Mouse (Mus musculus): Measurements from ENCODE around the gene Inha. TPM values are rescaled to one million over a fixed set of nuclear protein-coding genes. Genes with fewer than 3 reads are reported as not detected.

Gene Inha
- polyA plus RNA-seq, 1 experiment from 2014 or later, result 1.3 TPM

- no peak overlapping the region for H3K4me2 ChIP-seq
- ATAC-seq (ENCODE audit: low FRiP score) (no peak), DNase-seq (ENCODE audit: low spot score, missing footprints) (no peak)
- peaks cover 6% of the 10 kb centered on the region; the same call in 1 of the 2 replicates for H3K4me1 ChIP-seq (ENCODE audit: control insufficient read depth, insufficient read depth, low read length)
- H3K4me3 ChIP-seq (ENCODE audit: low read depth, low read length), result no peak overlapping the region
- H3K9me3 ChIP-seq (ENCODE audit: control insufficient read depth, low read length), result no peaks in the 10 kb centered on the region
- 0 out of 2 replicates have a peak, but pooled peaks cover 7% of the 10 kb centered on the region for H3K36me3 ChIP-seq (ENCODE audit: control insufficient read depth, insufficient read depth, low read length)
- no peaks in the 10 kb centered on the region for H3K27me3 ChIP-seq (ENCODE audit: control insufficient read depth, insufficient read depth, low read length)
- WGBS, result 77% methylated on average over 17 of the region's 17 CpGs
- H3K9ac ChIP-seq (ENCODE audit: low read length), result no peak overlapping the region
- no peak overlapping the region for H3K27ac ChIP-seq (ENCODE audit: low read depth, low read length)
Observed at GRCm38 (mm10) chr1:75469287-75469825, 37.5 kb upstream of the Inha start.

- Histone ChIP-seq H3K27me3 (ENCODE audit: control insufficient read depth, insufficient read depth, low read length) (no peaks in the 10 kb centered on the region; the same call in 1 of the 2 replicates), H3K36me3 (ENCODE audit: control insufficient read depth, insufficient read depth, low read length) (peaks cover 27% of the 10 kb centered on the region; the same call in 1 of the 2 replicates), H3K9me3 (ENCODE audit: control insufficient read depth, low read length) (no peaks in the 10 kb centered on the region), H3K4me3 (ENCODE audit: low read depth, low read length) (no peak overlapping the region), H3K27ac (ENCODE audit: low read depth, low read length) (no peak overlapping the region), H3K4me2 (no peak overlapping the region), H3K9ac (ENCODE audit: low read length) (no peak overlapping the region), H3K4me1 (ENCODE audit: control insufficient read depth, insufficient read depth, low read length) (peaks cover 22% of the 10 kb centered on the region)
- WGBS, result 93% methylated on average over 11 of the region's 11 CpGs
- ATAC-seq (ENCODE audit: low FRiP score), result no peak
- DNase-seq (ENCODE audit: low spot score, missing footprints), result no peak
Observed at GRCm38 (mm10) chr1:75476441-75476840, 30.4 kb upstream of the Inha start.

GRCm38 (mm10) chr1:75477264-75477965 lies 29.5 kb upstream of the Inha start:
- no peak overlapping the region for H3K9ac ChIP-seq (ENCODE audit: low read length)
- H3K27me3 ChIP-seq (ENCODE audit: control insufficient read depth, insufficient read depth, low read length), result peaks cover 5% of the 10 kb centered on the region; the same call in 1 of the 2 replicates

GRCm38 (mm10) chr1:75477966-75478290 lies 28.9 kb upstream of the Inha start:
- Histone ChIP-seq H3K36me3 (ENCODE audit: control insufficient read depth, insufficient read depth, low read length) (peaks cover 22% of the 10 kb centered on the region; the same call in 1 of the 2 replicates), H3K4me1 (ENCODE audit: control insufficient read depth, insufficient read depth, low read length) (peaks cover 22% of the 10 kb centered on the region), H3K4me3 (ENCODE audit: low read depth, low read length) (peak overlapping the region; percentile 62), H3K9me3 (ENCODE audit: control insufficient read depth, low read length) (no peaks in the 10 kb centered on the region), H3K9ac (ENCODE audit: low read length) (no peak overlapping the region; the same call in 1 of the 2 replicates), H3K27ac (ENCODE audit: low read depth, low read length) (no peak overlapping the region), H3K4me2 (peak overlapping the region; percentile 80), H3K27me3 (ENCODE audit: control insufficient read depth, insufficient read depth, low read length) (peaks cover 9% of the 10 kb centered on the region; the same call in 1 of the 2 replicates)
- DNase-seq (ENCODE audit: low spot score, missing footprints) (no peak), ATAC-seq (ENCODE audit: low FRiP score) (no peak)
- WGBS, result 56% methylated on average over 3 of the region's 3 CpGs

More at GRCm38 (mm10) chr1:75477264-75477965, 29.5 kb upstream of the Inha start:
- ATAC-seq (ENCODE audit: low FRiP score), result peak; percentile 5; the same call in 1 of the 2 replicates
- H3K36me3 ChIP-seq (ENCODE audit: control insufficient read depth, insufficient read depth, low read length), result peaks cover 25% of the 10 kb centered on the region; the same call in 1 of the 2 replicates
- WGBS, result 13% methylated on average over 35 of the region's 35 CpGs
- peak overlapping the region; percentile 80 for H3K4me2 ChIP-seq
- H3K27ac ChIP-seq (ENCODE audit: low read depth, low read length), result no peak overlapping the region
- H3K9me3 ChIP-seq (ENCODE audit: control insufficient read depth, low read length), result no peaks in the 10 kb centered on the region
- peak overlapping the region; percentile 62 for H3K4me3 ChIP-seq (ENCODE audit: low read depth, low read length)
- H3K4me1 ChIP-seq (ENCODE audit: control insufficient read depth, insufficient read depth, low read length), result peaks cover 22% of the 10 kb centered on the region
- DNase-seq (ENCODE audit: low spot score, missing footprints), result peak; percentile 99

GRCm38 (mm10) chr1:75478497-75478896 lies 28.4 kb upstream of the Inha start:
- Histone ChIP-seq H3K9me3 (ENCODE audit: control insufficient read depth, low read length) (no peaks in the 10 kb centered on the region), H3K9ac (ENCODE audit: low read length) (peak overlapping the region; percentile 79), H3K36me3 (ENCODE audit: control insufficient read depth, insufficient read depth, low read length) (peaks cover 20% of the 10 kb centered on the region; the same call in 1 of the 2 replicates), H3K27me3 (ENCODE audit: control insufficient read depth, insufficient read depth, low read length) (peaks cover 9% of the 10 kb centered on the region; the same call in 1 of the 2 replicates), H3K4me3 (ENCODE audit: low read depth, low read length) (peak overlapping the region; percentile 62), H3K4me2 (peak overlapping the region; percentile 80), H3K27ac (ENCODE audit: low read depth, low read length) (peak overlapping the region; percentile 25; the same call in 1 of the 2 replicates), H3K4me1 (ENCODE audit: control insufficient read depth, insufficient read depth, low read length) (peaks cover 22% of the 10 kb centered on the region)
- DNase-seq (ENCODE audit: low spot score, missing footprints) (peak; percentile 88), ATAC-seq (ENCODE audit: low FRiP score) (no peak)
- 0% methylated on average over 14 of the region's 25 CpGs for WGBS

- peaks cover 22% of the 10 kb centered on the region for H3K4me1 ChIP-seq (ENCODE audit: control insufficient read depth, insufficient read depth, low read length)
- H3K9me3 ChIP-seq (ENCODE audit: control insufficient read depth, low read length), result no peaks in the 10 kb centered on the region
- peak; percentile 93 for ATAC-seq (ENCODE audit: low FRiP score)
- peaks cover 20% of the 10 kb centered on the region; the same call in 1 of the 2 replicates for H3K36me3 ChIP-seq (ENCODE audit: control insufficient read depth, insufficient read depth, low read length)
- DNase-seq (ENCODE audit: low spot score, missing footprints), result peak; percentile 100
- H3K4me3 ChIP-seq (ENCODE audit: low read depth, low read length), result peak within 1 kb of the TSS; percentile 62
- H3K9ac ChIP-seq (ENCODE audit: low read length), result peak within 1 kb of the TSS; percentile 79
- peak within 1 kb of the TSS; percentile 80 for H3K4me2 ChIP-seq
- H3K27me3 ChIP-seq (ENCODE audit: control insufficient read depth, insufficient read depth, low read length), result peaks cover 9% of the 10 kb centered on the region; the same call in 1 of the 2 replicates
- peak within 1 kb of the TSS; percentile 25; the same call in 1 of the 2 replicates for H3K27ac ChIP-seq (ENCODE audit: low read depth, low read length)
- WGBS, result 0% methylated on average over 49 of the region's 76 CpGs
Observed at GRCm38 (mm10) chr1:75478916-75479634, 27.8 kb upstream of the Inha start, which contains the start of the genes Chpf and Tmem198. Gene Chpf, minus strand, starts transcription at chr1:75479307. Gene Tmem198, plus strand, starts transcription at chr1:75479532.

- 1% methylated on average over 15 of the region's 24 CpGs for WGBS
- no peak overlapping the region; the same call in 1 of the 2 replicates for H3K27ac ChIP-seq (ENCODE audit: low read depth, low read length)
Observed at GRCm38 (mm10) chr1:75479635-75479989, 27.3 kb upstream of the Inha start.

GRCm38 (mm10) chr1:75480036-75480435 lies 26.8 kb upstream of the Inha start:
- Histone ChIP-seq H3K27me3 (ENCODE audit: control insufficient read depth, insufficient read depth, low read length) (peaks cover 17% of the 10 kb centered on the region; the same call in 1 of the 2 replicates), H3K4me3 (ENCODE audit: low read depth, low read length) (peak overlapping the region; percentile 62), H3K4me2 (peak overlapping the region; percentile 80), H3K27ac (ENCODE audit: low read depth, low read length) (no peak overlapping the region; the same call in 1 of the 2 replicates), H3K9ac (ENCODE audit: low read length) (peak overlapping the region; percentile 69), H3K4me1 (ENCODE audit: control insufficient read depth, insufficient read depth, low read length) (peaks cover 22% of the 10 kb centered on the region), H3K36me3 (ENCODE audit: control insufficient read depth, insufficient read depth, low read length) (peaks cover 14% of the 10 kb centered on the region; the same call in 1 of the 2 replicates), H3K9me3 (ENCODE audit: control insufficient read depth, low read length) (no peaks in the 10 kb centered on the region)
- ATAC-seq (ENCODE audit: low FRiP score), result no peak
- DNase-seq (ENCODE audit: low spot score, missing footprints), result no peak
- WGBS, result 15% methylated on average over 13 of the region's 13 CpGs

More at GRCm38 (mm10) chr1:75479635-75479989, 27.3 kb upstream of the Inha start:
- no peak for DNase-seq (ENCODE audit: low spot score, missing footprints)
- H3K4me1 ChIP-seq (ENCODE audit: control insufficient read depth, insufficient read depth, low read length), result peaks cover 22% of the 10 kb centered on the region
- peak overlapping the region; percentile 69 for H3K9ac ChIP-seq (ENCODE audit: low read length)
- peaks cover 18% of the 10 kb centered on the region; the same call in 1 of the 2 replicates for H3K36me3 ChIP-seq (ENCODE audit: control insufficient read depth, insufficient read depth, low read length)
- peak overlapping the region; percentile 80 for H3K4me2 ChIP-seq
- H3K27me3 ChIP-seq (ENCODE audit: control insufficient read depth, insufficient read depth, low read length), result peaks cover 13% of the 10 kb centered on the region; the same call in 1 of the 2 replicates
- peak overlapping the region; percentile 62 for H3K4me3 ChIP-seq (ENCODE audit: low read depth, low read length)
- ATAC-seq (ENCODE audit: low FRiP score), result peak; percentile 60
- H3K9me3 ChIP-seq (ENCODE audit: control insufficient read depth, low read length), result no peaks in the 10 kb centered on the region

All from midbrain, embryonic 11.5 days (tissue).